Mouse (Mus musculus): ENCODE measurements at regions not wholly inside any gene's neighbourhood (a gene's known extent, or its start where the extent isn't known, plus 50 kb on each side); places are given as distances from the start of the nearest gene placed in this dataset.
"Not testable (repeated sequence)": the region's sequence is repeated elsewhere in the genome, so short reads cannot be mapped to it uniquely, and the experiment has no call there.

DNA sequence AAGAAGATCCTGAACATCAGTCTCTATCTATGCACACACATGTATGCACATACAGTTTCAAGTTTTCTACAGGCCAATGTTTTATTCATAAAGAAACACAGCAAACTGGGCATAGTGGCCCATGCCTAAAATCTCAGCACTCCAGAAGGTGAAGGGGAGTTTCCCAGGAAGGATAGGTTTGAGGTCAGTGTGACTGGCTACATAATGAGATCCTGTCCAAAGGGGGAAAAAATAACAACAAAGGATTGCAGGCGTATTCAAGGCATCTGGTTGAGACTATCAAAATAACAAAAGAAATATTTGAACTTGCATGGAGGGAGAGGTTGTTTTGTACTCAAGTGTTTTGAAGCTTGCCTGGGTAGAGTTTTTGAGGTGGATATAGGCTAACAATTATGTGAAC, 80.0 kb upstream of the Cep85l start:
- not testable (repeated sequence) for TF ChIP-seq CTCF, EP300 (IDR thresholded peaks at IDR 0.05)

All from lung, postnatal 0 days (tissue).